Mouse (Mus musculus): ENCODE data around the gene Bcas3.

DNA sequence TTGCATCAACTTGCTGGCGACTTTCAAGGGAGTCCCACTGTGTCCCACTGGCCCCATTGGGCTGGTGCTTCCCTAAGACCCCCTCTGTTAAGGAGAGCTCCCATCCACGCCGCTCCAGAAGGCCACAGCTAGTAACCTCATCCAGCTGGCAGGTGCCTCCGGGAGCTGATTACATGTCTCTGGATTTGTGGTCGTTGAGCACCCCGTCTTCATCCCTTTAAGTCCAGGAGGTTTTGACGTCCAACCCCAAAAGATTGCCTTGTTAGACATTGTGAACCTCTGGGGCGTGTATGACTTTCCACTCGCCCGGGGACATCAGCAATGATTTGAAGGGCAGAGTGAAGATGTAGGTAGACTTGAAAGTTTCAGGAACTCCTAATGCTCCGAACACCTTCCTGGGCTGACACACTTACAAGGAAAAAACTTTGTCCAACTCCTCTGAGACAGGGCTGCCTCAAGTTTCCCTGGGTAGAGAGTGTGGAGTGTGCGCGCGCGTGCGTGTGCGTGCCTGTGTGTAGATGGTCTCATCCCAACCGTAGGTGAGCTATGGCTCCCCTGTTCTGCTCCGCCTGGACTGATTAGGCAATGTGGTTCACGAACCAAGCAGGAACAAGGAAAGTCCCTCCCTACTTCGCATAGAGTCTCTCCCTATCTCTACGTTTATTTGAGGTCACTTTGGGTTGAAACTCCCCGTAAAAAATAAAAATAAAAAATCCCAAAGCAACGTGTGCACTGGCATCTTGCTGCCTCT, 489.8 kb downstream of the Bcas3 start:
- TF ChIP-seq CTCF (IDR thresholded peaks at IDR 0.05; ENCODE audit: borderline replicate concordance, insufficient read depth, low read length) = no peak
- no peak for TF ChIP-seq POLR2A (IDR thresholded peaks at IDR 0.05; ENCODE audit: low read depth, low read length)
